Mouse (Mus musculus) forebrain, embryonic 16.5 days (tissue): ENCODE measurements around the gene Drg1. TPM values are rescaled to one million over a fixed set of nuclear protein-coding genes. Genes with fewer than 3 reads are reported as not detected.
"Not testable (repeated sequence)": the region's sequence is repeated elsewhere in the genome, so short reads cannot be mapped to it uniquely, and the experiment has no call there.

Experiments used
- ATAC-seq: fragments of 200-750 bp; cut with Nextera tagmentation; 2 replicates; pipeline ENCODE4 v1.8.0; 2017; ENCODE audit warnings: mild to moderate bottlenecking, moderate library complexity
- H3K27ac ChIP-seq: fragments of 300-500 bp; sonication (generic); 2 replicates; pipeline ENCODE4 v1.5.1; 2014; ENCODE audit warnings: low read length, control low read depth
- H3K27me3 ChIP-seq: fragments of 300-500 bp; sonication (generic); replicated peaks from 2 replicates; pipeline ENCODE4 v1.6.1; 2014; ENCODE audit warnings: low read length; ENCODE audit not compliant: control insufficient read depth, insufficient read depth
- H3K36me3 ChIP-seq: fragments of 300-500 bp; sonication (generic); 2 replicates; pipeline ENCODE4 v1.6.1; 2014; ENCODE audit not compliant: control insufficient read depth, insufficient read depth
- H3K4me1 ChIP-seq: fragments of 300-500 bp; sonication (generic); replicated peaks from 2 replicates; pipeline ENCODE4 v1.6.1; 2014; ENCODE audit warnings: low read length; ENCODE audit not compliant: control insufficient read depth, insufficient read depth
- H3K4me2 ChIP-seq: fragments of 300-500 bp; sonication (generic); 2 replicates; pipeline ENCODE4 v1.6.1; 2014; ENCODE audit warnings: mild to moderate bottlenecking, low read length, control low read depth
- H3K4me3 ChIP-seq: fragments of 300-500 bp; sonication (generic); replicated peaks from 2 replicates; pipeline ENCODE4 v1.5.1; 2014; ENCODE audit warnings: mild to moderate bottlenecking, low read length, control low read depth
- H3K9ac ChIP-seq: fragments of 300-500 bp; sonication (generic); replicated peaks from 2 replicates; pipeline ENCODE4 v1.6.1; 2014; ENCODE audit warnings: low read depth, low read length, control low read depth
- H3K9me3 ChIP-seq: fragments of 300-500 bp; sonication (generic); 2 replicates; pipeline ENCODE4 v1.6.1; 2016; ENCODE audit warnings: low read length; ENCODE audit not compliant: control insufficient read depth
- WGBS: fragments of 180-500 bp; shearing (Covaris S2); extraction: QIAGEN DNeasy Blood & Tissue Kit; methylation state at CpG from one replicate; pipeline ENCODE4 v1.1.7; 2014; 5-methylcytosine and 5-hydroxymethylcytosine counted together
- polyA plus RNA-seq: library from polyadenylated mRNA; unstranded; fragments of >200 nt; fragmentation: Nextera tagmentation; extraction: Ambion mirVana; gene quantifications from 2 replicates; pipeline ENCODE4 v1.2.1, GENCODE M21; 2015

Drg1 gene
- polyA plus RNA-seq, 1 experiment from 2014 or later, result 252 TPM

DNA sequence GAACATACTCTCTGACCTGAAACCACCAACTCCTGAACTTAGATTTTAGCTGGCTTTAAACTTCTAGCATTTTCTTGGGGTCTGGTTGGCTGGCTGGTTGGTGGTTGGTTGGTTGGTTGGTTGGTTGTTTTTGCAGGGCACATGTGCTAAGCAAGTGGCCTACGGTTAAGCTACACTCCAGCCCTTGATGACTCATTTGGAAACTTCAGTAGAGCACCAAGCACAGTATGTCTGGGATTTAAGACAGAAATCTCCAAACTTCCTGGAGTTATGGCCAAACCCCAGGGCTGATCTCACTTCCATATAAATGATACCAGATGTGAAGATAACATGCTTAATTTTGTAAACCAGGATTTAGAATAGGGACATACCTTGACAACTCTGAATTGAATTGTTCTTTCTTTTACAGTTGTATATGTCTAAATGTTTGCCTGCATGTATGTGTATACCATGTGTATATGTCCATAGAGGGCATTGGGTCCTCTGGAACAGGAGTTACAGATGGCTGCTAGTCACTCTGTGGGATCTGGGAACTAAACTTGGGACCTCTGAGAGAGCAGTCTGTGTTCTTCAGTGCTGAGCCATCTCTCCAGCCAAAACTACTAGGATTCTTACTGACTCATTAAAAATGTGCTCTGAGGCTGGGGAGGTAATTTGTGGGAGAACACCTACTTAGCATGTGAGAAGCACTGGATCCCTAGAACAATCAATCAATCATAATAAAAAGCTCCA lies 112.4 kb downstream of the Drg1 start:
- H3K9me3 ChIP-seq, result peaks cover 12% of the 10 kb centered on the region
- not testable (repeated sequence) for H3K4me1 ChIP-seq, H3K4me2 ChIP-seq, H3K27ac ChIP-seq, H3K36me3 ChIP-seq, H3K27me3 ChIP-seq, H3K4me3 ChIP-seq, H3K9ac ChIP-seq
- peak; percentile 29 for ATAC-seq
- 78% methylated on average over 1 of the region's 1 CpGs for WGBS

DNA sequence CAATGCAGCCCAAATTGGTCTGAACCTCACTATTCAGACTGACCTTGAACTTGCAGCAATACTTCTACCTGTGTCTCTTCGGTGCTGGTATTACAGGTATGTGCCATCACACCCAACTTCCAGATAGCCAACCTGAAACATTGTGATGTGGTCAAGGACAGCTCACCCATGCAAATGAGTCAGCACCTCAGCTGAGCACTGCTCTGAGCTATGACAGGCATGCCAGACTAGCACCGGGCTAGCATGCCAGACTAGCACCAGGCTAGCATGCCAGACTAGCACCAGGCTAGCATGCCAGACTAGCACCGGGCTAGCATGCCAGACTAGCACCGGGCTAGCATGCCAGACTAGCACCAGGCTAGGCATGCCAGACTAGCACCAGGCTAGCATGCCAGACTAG lies 114.9 kb downstream of the Drg1 start:
- not testable (repeated sequence) for ATAC-seq, H3K36me3 ChIP-seq, H3K27ac ChIP-seq, H3K4me2 ChIP-seq, H3K27me3 ChIP-seq, H3K9ac ChIP-seq, H3K4me3 ChIP-seq, H3K4me1 ChIP-seq
- WGBS, result 86% methylated on average over 4 of the region's 4 CpGs
- H3K9me3 ChIP-seq, result peaks cover 12% of the 10 kb centered on the region

DNA sequence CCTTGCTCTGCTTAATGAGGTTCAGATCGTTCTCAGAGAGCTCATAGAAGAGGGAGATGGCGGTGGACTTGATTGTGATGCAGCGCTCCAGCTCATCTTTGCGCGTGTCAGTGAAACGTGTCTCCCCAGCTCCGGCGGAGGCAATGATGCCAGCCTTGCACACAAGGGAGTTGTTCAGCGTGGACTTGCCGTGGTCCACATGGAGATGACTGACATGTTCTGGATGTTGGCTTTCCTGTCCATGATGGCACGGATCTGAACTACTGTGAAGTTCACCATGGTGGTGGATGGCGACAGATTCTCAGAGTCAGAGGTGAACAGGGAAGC lies 115.6 kb downstream of the Drg1 start:
- peaks cover 12% of the 10 kb centered on the region for H3K9me3 ChIP-seq
- H3K4me3 ChIP-seq, H3K27ac ChIP-seq, H3K4me2 ChIP-seq, H3K4me1 ChIP-seq, H3K36me3 ChIP-seq, H3K9ac ChIP-seq, ATAC-seq, H3K27me3 ChIP-seq: not testable (repeated sequence)
- WGBS, result 96% methylated on average over 12 of the region's 12 CpGs

DNA sequence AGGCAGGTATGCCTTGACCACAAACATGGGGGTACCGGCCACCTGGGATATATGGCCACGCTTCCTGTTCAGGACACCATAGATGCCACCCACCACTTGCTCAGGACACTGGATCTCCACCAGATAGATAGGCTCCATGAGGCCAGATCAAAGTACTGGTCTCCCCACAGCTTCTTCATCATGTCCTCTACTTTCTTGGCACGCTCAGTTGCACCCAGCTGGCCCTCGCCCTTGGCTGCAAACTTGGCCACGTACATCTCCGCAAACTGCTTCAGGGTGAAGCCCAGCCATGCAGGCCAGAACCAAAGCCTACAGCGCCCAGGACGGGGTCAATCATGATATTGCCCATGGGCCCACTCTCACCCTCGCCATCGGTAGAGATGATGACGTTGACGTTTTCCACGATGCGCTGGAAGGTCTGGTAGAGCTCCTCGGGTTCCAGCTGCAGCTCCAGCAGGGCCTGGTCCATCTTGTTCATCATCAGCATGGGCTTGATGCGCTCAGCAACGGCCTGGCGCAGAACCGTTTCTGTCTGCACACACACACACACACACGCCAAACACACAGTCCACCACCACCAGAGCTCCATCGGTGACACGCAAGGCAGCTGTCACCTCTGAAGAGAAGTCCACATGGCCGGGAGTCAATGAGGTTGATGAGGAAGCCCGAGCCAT lies 116.1 kb downstream of the Drg1 start:
- H3K4me1 ChIP-seq, H3K36me3 ChIP-seq, H3K27ac ChIP-seq, H3K9ac ChIP-seq, H3K4me3 ChIP-seq, ATAC-seq, H3K4me2 ChIP-seq, H3K27me3 ChIP-seq: not testable (repeated sequence)
- WGBS, result 96% methylated on average over 24 of the region's 24 CpGs
- peaks cover 12% of the 10 kb centered on the region for H3K9me3 ChIP-seq

DNA sequence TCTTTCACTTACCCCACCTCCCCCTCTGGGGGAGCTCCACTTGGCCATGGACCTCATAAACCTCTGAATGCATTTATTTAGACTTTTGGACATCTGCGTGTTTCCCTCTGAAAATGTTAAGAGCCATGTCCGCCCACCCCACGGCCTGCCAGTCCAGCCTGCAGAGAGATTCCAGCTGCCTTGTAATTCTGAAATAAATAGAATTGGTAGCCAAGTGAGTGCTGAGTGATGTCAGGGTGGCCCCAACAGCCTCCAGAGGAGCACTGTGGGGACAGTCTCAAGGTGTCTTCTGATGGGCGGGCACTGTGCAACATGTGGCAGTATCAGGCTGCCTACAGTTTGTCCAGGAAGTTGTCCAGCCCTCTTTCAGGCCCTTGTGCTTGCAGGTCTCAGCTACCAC lies 116.7 kb downstream of the Drg1 start:
- not testable (repeated sequence) for H3K9ac ChIP-seq, H3K27ac ChIP-seq, H3K36me3 ChIP-seq, H3K4me1 ChIP-seq, H3K27me3 ChIP-seq, H3K4me2 ChIP-seq, ATAC-seq, H3K4me3 ChIP-seq
- 94% methylated on average over 4 of the region's 4 CpGs for WGBS
- H3K9me3 ChIP-seq, result peaks cover 12% of the 10 kb centered on the region

DNA sequence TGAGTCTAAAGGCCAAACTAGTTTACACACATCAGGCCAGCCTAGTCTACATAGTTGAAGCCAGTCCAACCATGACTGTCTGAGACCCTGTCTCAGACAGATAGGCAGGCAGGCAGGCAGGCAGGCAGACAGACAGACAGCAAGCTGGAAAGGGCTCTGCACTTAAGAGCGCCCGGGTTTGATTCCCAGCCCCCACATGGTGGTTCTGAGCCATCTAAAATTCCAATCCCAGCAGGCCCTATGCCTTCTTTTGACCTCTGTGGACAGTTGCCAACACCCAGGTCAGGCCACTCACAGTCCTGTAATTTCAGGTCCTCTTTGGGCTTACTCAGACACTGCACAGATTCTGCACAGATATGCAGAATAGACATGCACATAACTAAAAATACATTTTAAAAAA lies 119.4 kb downstream of the Drg1 start:
- H3K4me2 ChIP-seq, ATAC-seq, H3K27me3 ChIP-seq, H3K27ac ChIP-seq, H3K9me3 ChIP-seq, H3K9ac ChIP-seq, H3K4me1 ChIP-seq, H3K4me3 ChIP-seq, H3K36me3 ChIP-seq: not testable (repeated sequence)
- 90% methylated on average over 2 of the region's 2 CpGs for WGBS

DNA sequence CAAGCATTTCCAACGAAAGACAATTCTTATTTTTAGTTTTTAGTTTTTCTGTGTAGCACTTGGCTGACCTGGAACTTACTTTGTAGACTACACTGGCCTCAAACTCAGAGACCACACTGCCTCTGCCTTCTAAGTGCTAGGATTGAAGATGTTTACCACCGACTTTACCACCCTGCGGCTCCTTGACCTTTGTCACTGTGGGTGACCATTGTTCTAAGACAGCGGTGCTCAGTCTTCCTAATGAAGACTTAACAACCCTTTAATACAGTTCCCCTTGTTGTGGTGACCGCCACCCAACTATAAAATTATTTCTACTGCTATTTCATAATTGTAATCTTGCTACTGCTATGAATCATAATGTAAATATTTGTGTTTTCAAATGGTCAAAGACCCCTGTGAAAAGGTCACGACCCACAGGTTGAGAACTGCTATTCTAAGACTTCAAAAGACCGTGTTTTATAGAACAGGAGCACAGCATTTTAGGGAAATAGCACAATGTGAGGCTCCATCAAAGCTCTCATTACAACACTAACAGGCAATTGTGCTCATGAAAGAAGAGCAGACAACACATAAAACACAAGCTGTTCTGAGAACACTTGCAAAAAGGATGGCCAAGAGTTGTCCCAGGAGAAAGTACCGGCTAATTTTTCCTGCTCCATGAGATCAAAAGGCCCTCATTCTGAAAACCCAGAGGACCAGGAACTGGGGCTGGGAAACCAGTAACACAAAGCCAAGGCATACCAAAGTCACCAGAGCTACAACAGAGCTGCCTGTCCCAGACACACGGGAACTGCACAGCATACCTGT lies 120.7 kb downstream of the Drg1 start:
- WGBS, result 77% methylated on average over 7 of the region's 9 CpGs
- H3K27ac ChIP-seq, H3K4me1 ChIP-seq: not testable (repeated sequence)

DNA sequence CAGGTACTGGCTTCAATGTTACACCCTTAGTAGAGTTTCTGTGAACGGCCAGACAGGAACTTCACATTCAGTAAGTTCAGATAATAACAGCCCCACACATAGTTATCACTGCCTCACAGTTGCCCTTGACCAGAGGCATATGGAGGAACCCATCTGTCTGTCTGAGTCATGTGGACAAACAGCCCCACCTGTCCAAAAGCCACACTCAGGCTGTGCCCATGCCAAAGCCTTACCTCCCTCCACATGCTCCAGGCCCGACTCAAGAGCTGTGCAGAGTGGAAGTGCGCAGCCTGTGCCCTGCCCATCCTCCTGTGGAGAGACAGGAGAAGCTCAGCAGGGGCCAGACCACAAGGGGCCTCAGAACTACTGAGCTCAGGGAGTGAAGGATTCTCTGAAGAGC lies 122.2 kb downstream of the Drg1 start:
- H3K4me2 ChIP-seq, H3K4me3 ChIP-seq, H3K9ac ChIP-seq, H3K27ac ChIP-seq, H3K36me3 ChIP-seq, ATAC-seq, H3K4me1 ChIP-seq, H3K27me3 ChIP-seq, H3K9me3 ChIP-seq: not testable (repeated sequence)
- WGBS, result 87% methylated on average over 3 of the region's 3 CpGs

More for the DNA sequence above, 120.7 kb downstream of the Drg1 start:
- not testable (repeated sequence) for H3K27me3 ChIP-seq, H3K9ac ChIP-seq, ATAC-seq, H3K4me2 ChIP-seq, H3K4me3 ChIP-seq, H3K36me3 ChIP-seq, H3K9me3 ChIP-seq

DNA sequence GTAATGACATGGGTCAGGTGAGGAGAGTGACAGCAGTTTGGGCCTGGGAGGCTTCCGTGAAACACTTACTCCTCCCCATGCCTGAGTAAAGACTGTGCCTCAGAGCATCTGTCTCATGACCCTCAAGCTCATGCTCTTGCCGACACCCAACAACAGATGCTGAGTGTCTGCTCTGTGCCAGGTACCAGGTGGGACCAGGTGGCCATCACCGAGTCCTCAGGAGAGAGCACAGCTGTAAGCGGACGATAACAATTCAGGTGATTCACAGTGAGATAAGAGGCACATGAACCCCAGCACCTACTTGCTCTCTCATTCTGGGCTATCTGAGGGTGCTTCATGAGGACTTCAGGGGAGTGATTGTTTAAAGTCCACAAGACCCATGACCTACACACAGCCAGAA lies 123.8 kb downstream of the Drg1 start:
- 92% methylated on average over 4 of the region's 5 CpGs for WGBS
- not testable (repeated sequence) for H3K4me2 ChIP-seq, H3K9me3 ChIP-seq, H3K27me3 ChIP-seq, H3K36me3 ChIP-seq, H3K27ac ChIP-seq, H3K9ac ChIP-seq, H3K4me3 ChIP-seq, H3K4me1 ChIP-seq
- peak; percentile 45 for ATAC-seq
